In the genomic region with DNA sequence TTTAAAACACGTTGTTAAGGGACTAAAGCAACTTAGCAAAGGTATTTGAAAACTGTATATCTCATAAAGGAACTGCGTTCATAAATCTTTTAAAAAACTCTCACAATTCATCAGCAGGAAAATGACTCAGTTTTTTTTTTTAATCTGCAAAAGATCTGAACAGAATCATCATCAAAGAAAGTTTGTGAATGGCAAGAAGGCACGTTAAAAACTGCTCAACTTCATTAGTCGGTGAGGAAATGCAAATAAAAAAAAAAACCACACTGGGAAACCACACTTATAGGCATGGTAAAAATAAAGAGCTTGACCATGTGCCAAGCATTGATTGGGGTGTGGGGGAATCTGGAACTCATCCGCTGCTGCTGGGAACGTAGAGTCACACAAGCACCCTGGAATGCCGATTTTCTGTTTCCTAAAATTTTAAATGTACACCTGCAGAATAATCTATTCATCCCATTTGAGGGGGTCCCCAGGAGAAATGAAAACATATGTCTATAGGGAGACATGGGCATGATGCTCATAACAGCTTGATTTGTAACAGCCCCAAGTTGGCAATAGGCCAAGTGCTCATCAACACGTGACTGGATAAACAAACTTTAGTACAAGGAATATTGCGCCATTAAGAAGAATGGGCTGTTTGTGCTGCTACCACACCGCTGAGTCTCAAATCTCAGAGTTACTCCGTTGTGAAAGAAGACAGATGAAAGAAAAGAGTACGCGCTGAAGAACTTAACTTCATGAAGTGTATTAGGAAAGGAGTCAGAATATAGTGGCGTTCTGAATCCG, we compare ENCODE assay signal across 14 mouse cellular contexts. TPM values are rescaled to one million over a fixed set of nuclear protein-coding genes. Genes with fewer than 3 reads are reported as not detected.
A peak's percentile ranks its signal among the peaks of the same experiment; 100 is the strongest.
DNase-seq lines count a peak whose midpoint lies in the region; ATAC-seq lines count a peak whose summit lies in the region.
"Had no signal": no experiment of that assay in that cellular context is flagged by ENCODE, and none has a peak within 500 bp of the region (broad histone marks: within the 10 kb centered on the region; RNA-seq: fewer than 3 reads in every experiment).

No protein-coding gene starts in this region.

- H3K9ac ChIP-seq in hindbrain, embryonic 15.5 days: no peak overlapping the region
- no peak overlapping the region for H3K9ac ChIP-seq in hindbrain, embryonic 11.5 days (ENCODE audit: low read depth, low read length)
- H3K9ac ChIP-seq: heart, embryonic 13.5 days; kidney, embryonic 15.5 days had no signal

- H3K4me1 ChIP-seq in hindbrain, embryonic 15.5 days (replicated peaks): no peaks in the 10 kb centered on the region
- H3K4me1 ChIP-seq in hindbrain, embryonic 11.5 days (replicated peaks; ENCODE audit: control insufficient read depth, insufficient read depth, low read length): 0 out of 2 replicates have a peak, but pooled peaks cover 2% of the 10 kb centered on the region
- H3K4me1 ChIP-seq: heart, embryonic 13.5 days had no signal

- no peak for ATAC-seq in hindbrain, embryonic 15.5 days (ENCODE audit: low FRiP score, low read depth)
- ATAC-seq in hindbrain, embryonic 11.5 days (ENCODE audit: low FRiP score): no peak
- ATAC-seq in inflammation-experienced regulatory T-cells, adult 6 months: peak; percentile 55
- ATAC-seq in erythroblast, adult 5-6 weeks (replicated peaks; ENCODE audit: low FRiP score, poor library complexity, severe bottlenecking): no peak
- ATAC-seq in erythroid progenitor cell, adult 5-6 weeks (replicated peaks; ENCODE audit: low FRiP score, poor library complexity, severe bottlenecking): no peak

- no peak overlapping the region for H3K27ac ChIP-seq in hindbrain, embryonic 15.5 days (replicated peaks)
- H3K27ac ChIP-seq in hindbrain, embryonic 11.5 days (ENCODE audit: low read depth, low read length): no peak overlapping the region
- H3K27ac ChIP-seq: heart, embryonic 13.5 days; kidney, embryonic 15.5 days had no signal

- no peaks in the 10 kb centered on the region for H3K27me3 ChIP-seq in hindbrain, embryonic 15.5 days
- no peaks in the 10 kb centered on the region for H3K27me3 ChIP-seq in hindbrain, embryonic 11.5 days (ENCODE audit: control insufficient read depth, insufficient read depth, low read length)
- H3K27me3 ChIP-seq: heart, embryonic 13.5 days; kidney, embryonic 15.5 days had no signal

- 0 out of 2 replicates have a peak overlapping the region, but pooled peaks have one; percentile 11 for H3K4me2 ChIP-seq in hindbrain, embryonic 15.5 days
- H3K4me2 ChIP-seq in hindbrain, embryonic 11.5 days (replicated peaks; ENCODE audit: low read depth, low read length): no peak overlapping the region
- H3K4me2 ChIP-seq: heart, embryonic 13.5 days; kidney, embryonic 15.5 days had no signal

- DNase-seq in hindbrain, embryonic 11.5 days (ENCODE audit: low spot score): no peak
- DNase-seq in right cerebral cortex, postnatal 4 days: peak; percentile 8
- DNase-seq in right cerebral cortex, postnatal 36 days (ENCODE audit: low spot score in 2 of 2): no peak
- no peak for DNase-seq in thymus, postnatal 10 days (ENCODE audit: low spot score in 2 of 2)
- DNase-seq: adrenal gland, adult 8-10 months; cerebellum, adult 9-10 months; thymus, postnatal 14 days had no signal

- 56% methylated on average over 15 of the region's 15 CpGs for WGBS in hindbrain, embryonic 15.5 days
- WGBS in hindbrain, embryonic 11.5 days: 81% methylated on average over 15 of the region's 15 CpGs

- no peaks in the 10 kb centered on the region for H3K36me3 ChIP-seq in hindbrain, embryonic 15.5 days
- H3K36me3 ChIP-seq in hindbrain, embryonic 11.5 days (ENCODE audit: control insufficient read depth, insufficient read depth, low read length): no peaks in the 10 kb centered on the region
- H3K36me3 ChIP-seq: heart, embryonic 13.5 days; kidney, embryonic 15.5 days had no signal

- no peak overlapping the region for H3K4me3 ChIP-seq in hindbrain, embryonic 15.5 days
- no peak overlapping the region for H3K4me3 ChIP-seq in hindbrain, embryonic 11.5 days (ENCODE audit: low read depth, low read length)
- H3K4me3 ChIP-seq: heart, embryonic 13.5 days; kidney, embryonic 15.5 days; megakaryocyte, embryonic 14.5 days had no signal

- no peaks in the 10 kb centered on the region for H3K9me3 ChIP-seq in hindbrain, embryonic 15.5 days
- H3K9me3 ChIP-seq in hindbrain, embryonic 11.5 days (ENCODE audit: control insufficient read depth, low read length): no peaks in the 10 kb centered on the region
- H3K9me3 ChIP-seq: heart, embryonic 13.5 days; kidney, embryonic 15.5 days had no signal

RNA-seq across cellular contexts. Expression of a gene that starts 43.1 kb away (rescaled TPM):
- polyA plus RNA-seq in hindbrain, embryonic 15.5 days (2015; fragmentation: Nextera tagmentation; extraction: Ambion mirVana): 11.2 TPM in 2 replicates
- 11.1 and 14.3 TPM in 2 replicates for polyA plus RNA-seq in hindbrain, embryonic 11.5 days (2014; fragmentation: Nextera tagmentation; extraction: Ambion mirVana)
- polyA plus RNA-seq in inflammation-experienced regulatory T-cells, adult 6 months (2017; shearing (Covaris generic)): 100 to 1,000 TPM; 228 to 272 (median 245) TPM
- 44.7 and 89.5 TPM in 2 replicates for total RNA-seq in erythroblast, adult 5-6 weeks (2015; ENCODE audit: low replicate concordance)
- 38.5 and 52.1 TPM in 2 replicates for total RNA-seq in erythroblast, adult 5-6 weeks (2017; ENCODE audit: low replicate concordance)
- 55.1 and 69.6 TPM in 2 replicates for total RNA-seq in erythroid progenitor cell, adult 5-6 weeks (2015; ENCODE audit: low replicate concordance)
- total RNA-seq in erythroid progenitor cell, adult 5-6 weeks (2017; ENCODE audit: low replicate concordance): 33.4 and 66.5 TPM in 2 replicates

Comparison
In these comparisons a context has a peak if more than half of its experiments do, and no peak if none do; other contexts are left out.
1. RNA of a gene that starts 43.1 kb away (polyA plus RNA-seq): 228 to 272 TPM in inflammation-experienced regulatory T-cells, adult 6 months; 11.2 TPM in hindbrain, embryonic 15.5 days and 11.1 to 14.3 TPM in hindbrain, embryonic 11.5 days; every median in the first group is over 10 times any median in the second.